Mouse (Mus musculus) spleen, adult 18-20 months (tissue): ENCODE results near the gene Gm20521.
A peak's percentile ranks its signal among the peaks of the same experiment; 100 is the strongest.

Experiments
- DNase-seq, 2 experiments: peaks; one replicate each; pipeline ENCODE4 v3.0.0; 2022; ENCODE audit warnings: mixed read lengths in 2 of 2

Gm20521 gene

GRCm38 (mm10) chr14:54893651-54894181, 10.5 kb downstream of the Gm20521 start:
- DNase-seq, result peak; percentile 93 to 94

- peak in 1 of 2 experiments; percentile 60 for DNase-seq
These were observed 11.3 kb downstream of the Gm20521 start for GRCm38 (mm10) chr14:54894296-54895151.

- DNase-seq, result no peak
These were observed 14.2 kb downstream of the Gm20521 start for GRCm38 (mm10) chr14:54897445-54897844.

DNA sequence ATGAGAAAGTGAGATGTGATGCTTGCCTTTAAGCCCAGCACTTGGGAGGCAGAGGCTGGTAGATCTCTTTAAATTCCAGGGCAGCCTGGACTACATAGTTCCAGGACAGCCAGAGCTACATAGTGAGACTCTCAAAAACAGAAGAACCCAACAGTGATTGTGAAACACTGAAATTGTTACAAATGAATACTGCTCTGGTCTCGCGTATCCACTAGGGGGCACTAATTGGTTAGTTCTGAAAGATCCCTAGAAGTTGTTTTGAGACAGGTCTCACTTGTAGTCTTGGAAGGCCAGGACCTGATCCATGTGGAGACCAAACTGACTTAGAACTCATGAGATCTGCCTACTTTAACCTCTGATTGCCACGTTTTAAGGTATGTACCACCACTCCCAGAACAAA, 17.1 kb downstream of the Gm20521 start:
- DNase-seq, result peak in 1 of 2 experiments; percentile 42

GRCm38 (mm10) chr14:54903641-54904040, 20.4 kb downstream of the Gm20521 start:
- no peak for DNase-seq

GRCm38 (mm10) chr14:54908682-54909081, 25.4 kb downstream of the Gm20521 start:
- DNase-seq, result no peak

- no peak for DNase-seq
These were observed 29.0 kb downstream of the Gm20521 start for GRCm38 (mm10) chr14:54912109-54912850.

DNA sequence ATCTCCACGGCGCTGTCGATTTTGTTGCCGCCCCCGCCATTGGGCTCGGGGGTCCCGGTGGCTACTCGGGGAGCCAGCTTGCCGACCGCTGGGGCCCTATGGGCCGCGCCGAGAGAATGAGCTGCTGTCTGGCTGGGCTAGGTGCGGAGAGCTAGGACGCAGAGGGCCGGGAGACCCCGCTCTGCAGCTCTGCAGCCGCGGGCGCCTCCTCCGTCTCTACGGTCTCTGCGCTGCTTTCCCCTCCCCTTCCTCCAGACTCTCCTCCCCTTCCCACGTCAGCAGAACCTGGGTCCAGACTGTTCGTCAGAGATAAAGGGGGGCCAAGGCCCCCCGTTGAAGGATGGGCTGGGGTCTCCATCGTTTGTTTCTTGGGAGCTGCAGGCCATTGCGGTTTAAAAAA, 29.6 kb downstream of the Gm20521 start, which contains the start of gene Slc22a17:
Gene Slc22a17 (minus strand): TSS at position 247 of the 400 bp plus-strand sequence.
- peak; percentile 35 to 53 for DNase-seq

GRCm38 (mm10) chr14:54913343-54913742, 30.1 kb downstream of the Gm20521 start:
- DNase-seq, result no peak

GRCm38 (mm10) chr14:54920076-54920685, 36.9 kb downstream of the Gm20521 start:
- DNase-seq, result no peak

- no peak for DNase-seq
These were observed 41.6 kb downstream of the Gm20521 start for GRCm38 (mm10) chr14:54924641-54925348.

GRCm38 (mm10) chr14:54925349-54926342, 42.4 kb downstream of the Gm20521 start, which contains the start of gene Efs:
Gene Efs (minus strand): TSS chr14:54926126.
- no peak for DNase-seq

- no peak for DNase-seq
These were observed 43.3 kb downstream of the Gm20521 start for GRCm38 (mm10) chr14:54926401-54927158.

GRCm38 (mm10) chr14:54927296-54927695, 44.1 kb downstream of the Gm20521 start:
- DNase-seq, result no peak

GRCm38 (mm10) chr14:54929801-54930200, 46.6 kb downstream of the Gm20521 start:
- no peak for DNase-seq

GRCm38 (mm10) chr14:54930431-54930830, 47.2 kb downstream of the Gm20521 start:
- no peak for DNase-seq

- no peak for DNase-seq
These were observed 49.5 kb downstream of the Gm20521 start, which contains the start of gene Il25 for GRCm38 (mm10) chr14:54932645-54933150. Gene Il25 (plus strand): TSS chr14:54932695.

DNA sequence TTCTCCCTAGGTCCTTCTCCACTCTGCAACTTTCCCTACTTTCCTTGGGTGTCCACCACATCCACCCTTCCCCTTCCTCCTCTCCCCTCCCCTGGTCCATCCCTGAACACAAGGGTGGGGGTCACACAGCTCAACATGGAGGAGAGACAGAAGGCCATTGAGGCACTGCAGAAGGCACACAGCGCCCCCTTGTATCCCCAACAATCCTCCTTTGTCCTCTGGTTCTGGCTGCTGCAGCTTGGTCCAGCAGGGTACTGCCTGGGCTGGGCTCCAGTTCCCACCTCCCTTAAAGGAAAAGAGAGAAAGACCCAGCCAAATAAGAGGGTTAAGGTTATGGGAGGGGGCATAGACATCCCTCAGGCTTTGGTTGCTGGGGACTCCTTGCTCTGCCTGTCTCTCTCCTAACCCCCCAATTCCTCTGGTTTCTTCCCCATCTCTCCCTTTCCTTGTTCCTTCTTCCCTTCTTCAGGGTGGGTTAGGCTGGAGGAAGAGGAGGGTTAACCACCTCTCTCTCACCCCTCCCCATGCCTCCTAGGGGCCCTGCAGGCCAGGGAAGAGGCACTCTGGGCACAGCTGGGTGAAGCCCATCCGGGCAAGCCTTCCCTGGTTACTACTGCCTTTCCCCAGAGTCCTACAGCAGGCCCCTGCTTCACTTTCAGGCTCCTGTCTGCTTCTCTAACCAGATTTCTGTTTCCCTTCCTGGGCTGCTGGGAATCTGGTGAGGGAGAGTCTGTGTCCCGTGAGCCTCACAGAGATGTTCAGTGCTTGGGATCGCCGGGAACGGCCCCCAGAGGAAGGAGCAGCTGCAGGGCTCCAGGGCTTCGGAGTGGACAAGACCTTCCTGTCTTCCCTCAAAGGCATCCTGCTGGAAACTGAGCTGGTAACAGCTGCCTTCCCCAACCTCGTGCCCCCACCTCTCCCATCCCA, 52.9 kb downstream of the Gm20521 start, which contains the start of gene Cmtm5:
Gene Cmtm5 (plus strand): TSS at position 358 of the 927 bp plus-strand sequence.
- DNase-seq, result no peak

GRCm38 (mm10) chr14:54936831-54937160, 53.6 kb downstream of the Gm20521 start:
- DNase-seq, result no peak
